Mouse (Mus musculus) liver, embryonic 14 days (tissue): ENCODE results near the gene Poc5. TPM values are rescaled to one million over a fixed set of nuclear protein-coding genes. Genes with fewer than 3 reads are reported as not detected.

Experiments used
- polyA plus RNA-seq: library from polyadenylated mRNA; depleted of rRNA; stranded (reverse); fragments of >200 nt; gene quantifications from 2 replicates; pipeline ENCODE4 v1.2.3, GENCODE M21; 2012; rRNA removed

The Poc5 gene
- 4.1 and 4.2 TPM in 2 replicates for polyA plus RNA-seq

GRCm38 (mm10) chr13:96388042-96388888 lies at the start of gene Poc5:
Gene Poc5, plus strand, starts transcription at chr13:96388294.

Other genes with a start within 250 kb of the Poc5 start
- 0.02 TPM in 1 of 2 replicates, not detected in the other for gene Ankdd1b, start 82.9 kb downstream of the Poc5 start, polyA plus RNA-seq
- not detected in 2 replicates for gene Gm17622, start 102.4 kb downstream of the Poc5 start, polyA plus RNA-seq
- 2.9 and 3.3 TPM in 2 replicates for gene Polk, start 154.3 kb downstream of the Poc5 start, polyA plus RNA-seq
- gene Col4a3bp, start 154.3 kb downstream of the Poc5 start, polyA plus RNA-seq, result 5.7 and 7.0 TPM in 2 replicates